Mouse (Mus musculus) G1E (cell line): ENCODE data around the gene Slc6a12.

Source experiments
- CTCF ChIP-seq: IDR thresholded peaks from 2 replicates; pipeline ENCODE4 v1.5.1; 2012; ENCODE audit warnings: low read depth, low read length, inconsistent platforms, mixed read lengths
- GATA1 ChIP-seq: IDR thresholded peaks from 2 replicates; pipeline ENCODE4 v1.6.1; 2012; ENCODE audit warnings: borderline replicate concordance, low read length, inconsistent platforms, mixed read lengths
- GATA2 ChIP-seq: IDR thresholded peaks from 2 replicates; pipeline ENCODE4 v1.6.1; 2012; ENCODE audit warnings: low read depth, low read length, inconsistent platforms, borderline replicate concordance
- POLR2AphosphoS5 ChIP-seq: IDR thresholded peaks from 2 replicates; pipeline ENCODE4 v1.6.1; 2012; ENCODE audit warnings: low read depth, low read length, inconsistent platforms; ENCODE audit not compliant: insufficient replicate concordance
- TAL1 ChIP-seq: conservative IDR thresholded peaks from 2 replicates; pipeline ENCODE4 v1.6.1; 2012; ENCODE audit warnings: low read depth, low read length, inconsistent platforms, mixed read lengths

DNA sequence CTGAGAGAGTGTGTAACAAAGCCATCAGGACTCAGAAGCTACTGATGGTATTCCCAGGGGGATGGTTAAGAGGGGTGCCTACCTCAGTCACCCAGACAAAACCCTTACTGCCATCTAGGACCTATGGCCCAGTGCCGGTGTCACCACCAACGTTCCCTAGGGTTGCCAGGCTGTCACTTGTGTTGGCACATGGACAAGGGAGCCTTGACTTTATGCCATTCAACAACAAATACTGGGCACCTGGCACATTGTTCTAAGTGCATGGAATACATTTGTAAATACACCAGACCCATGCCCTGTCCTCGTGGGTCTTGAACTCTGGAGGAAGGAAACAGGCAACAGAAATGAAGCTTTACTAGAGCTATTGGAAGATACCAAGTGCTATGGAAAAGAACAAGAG, 37.3 kb upstream of the Slc6a12 start:
- TF ChIP-seq CTCF, result no peak
- TF ChIP-seq POLR2AphosphoS5, result no peak
- TF ChIP-seq TAL1, result no peak
- no peak for TF ChIP-seq GATA1
- no peak for TF ChIP-seq GATA2
